Mouse (Mus musculus): ENCODE results near the gene Kdf1. TPM values are rescaled to one million over a fixed set of nuclear protein-coding genes. Genes with fewer than 3 reads are reported as not detected.
A peak's percentile ranks its signal among the peaks of the same experiment; 100 is the strongest.

Kdf1 gene
- polyA plus RNA-seq, 1 experiment from 2014 or later: 0.37 TPM

- ATAC-seq (ENCODE audit: low FRiP score, low TSS enrichment): no peak
- DNase-seq: no peak
- Histone ChIP-seq H3K4me3 (replicated peaks; ENCODE audit: low read depth, low read length) (no peak overlapping the region), H3K36me3 (ENCODE audit: control insufficient read depth, insufficient read depth, low read length) (no peaks in the 10 kb centered on the region), H3K27ac (replicated peaks; ENCODE audit: low read depth, low read length) (no peak overlapping the region), H3K9ac (replicated peaks; ENCODE audit: low read length) (no peak overlapping the region), H3K4me1 (ENCODE audit: control insufficient read depth, insufficient read depth, low read length) (no peaks in the 10 kb centered on the region), H3K4me2 (ENCODE audit: low read length) (no peak overlapping the region), H3K27me3 (ENCODE audit: control insufficient read depth, insufficient read depth, low read length) (no peaks in the 10 kb centered on the region), H3K9me3 (ENCODE audit: control insufficient read depth, low read length) (no peaks in the 10 kb centered on the region)
- WGBS: 43% methylated on average over 10 of the region's 10 CpGs
Measured at GRCm38 (mm10) chr4:133557041-133557717, 38.4 kb downstream of the Kdf1 start.

- no peaks in the 10 kb centered on the region for H3K4me1 ChIP-seq (ENCODE audit: control insufficient read depth, insufficient read depth, low read length)
- H3K27me3 ChIP-seq (ENCODE audit: control insufficient read depth, insufficient read depth, low read length): no peaks in the 10 kb centered on the region
- no peak for ATAC-seq (ENCODE audit: low FRiP score, low TSS enrichment)
- WGBS: 76% methylated on average over 4 of the region's 4 CpGs
- no peaks in the 10 kb centered on the region for H3K36me3 ChIP-seq (ENCODE audit: control insufficient read depth, insufficient read depth, low read length)
- H3K4me2 ChIP-seq (ENCODE audit: low read length): no peak overlapping the region
- H3K9ac ChIP-seq (replicated peaks; ENCODE audit: low read length): no peak overlapping the region
- no peaks in the 10 kb centered on the region for H3K9me3 ChIP-seq (ENCODE audit: control insufficient read depth, low read length)
- no peak for DNase-seq
- no peak overlapping the region for H3K27ac ChIP-seq (replicated peaks; ENCODE audit: low read depth, low read length)
- H3K4me3 ChIP-seq (replicated peaks; ENCODE audit: low read depth, low read length): no peak overlapping the region
Measured at GRCm38 (mm10) chr4:133559846-133560245, 41.1 kb downstream of the Kdf1 start.

GRCm38 (mm10) chr4:133561622-133562021 is 42.9 kb downstream of the Kdf1 start:
- H3K36me3 ChIP-seq (ENCODE audit: control insufficient read depth, insufficient read depth, low read length): no peaks in the 10 kb centered on the region
- DNase-seq: no peak
- H3K27ac ChIP-seq (replicated peaks; ENCODE audit: low read depth, low read length): no peak overlapping the region
- no peaks in the 10 kb centered on the region for H3K27me3 ChIP-seq (ENCODE audit: control insufficient read depth, insufficient read depth, low read length)
- no peak overlapping the region for H3K4me3 ChIP-seq (replicated peaks; ENCODE audit: low read depth, low read length)
- 72% methylated on average over 4 of the region's 4 CpGs for WGBS
- ATAC-seq (ENCODE audit: low FRiP score, low TSS enrichment): no peak
- H3K4me2 ChIP-seq (ENCODE audit: low read length): no peak overlapping the region
- no peaks in the 10 kb centered on the region for H3K4me1 ChIP-seq (ENCODE audit: control insufficient read depth, insufficient read depth, low read length)
- no peak overlapping the region for H3K9ac ChIP-seq (replicated peaks; ENCODE audit: low read length)
- no peaks in the 10 kb centered on the region for H3K9me3 ChIP-seq (ENCODE audit: control insufficient read depth, low read length)

- Histone ChIP-seq H3K9ac (replicated peaks; ENCODE audit: low read length) (no peak overlapping the region), H3K4me3 (replicated peaks; ENCODE audit: low read depth, low read length) (no peak overlapping the region), H3K36me3 (ENCODE audit: control insufficient read depth, insufficient read depth, low read length) (no peaks in the 10 kb centered on the region), H3K27me3 (ENCODE audit: control insufficient read depth, insufficient read depth, low read length) (no peaks in the 10 kb centered on the region), H3K4me1 (ENCODE audit: control insufficient read depth, insufficient read depth, low read length) (no peaks in the 10 kb centered on the region), H3K27ac (replicated peaks; ENCODE audit: low read depth, low read length) (no peak overlapping the region), H3K4me2 (ENCODE audit: low read length) (no peak overlapping the region), H3K9me3 (ENCODE audit: control insufficient read depth, low read length) (no peaks in the 10 kb centered on the region)
- ATAC-seq (ENCODE audit: low FRiP score, low TSS enrichment) (no peak), DNase-seq (peak; percentile 28)
- WGBS: 73% methylated on average over 11 of the region's 11 CpGs
Measured at GRCm38 (mm10) chr4:133563123-133563571, 44.4 kb downstream of the Kdf1 start.

GRCm38 (mm10) chr4:133567251-133567650 is 48.5 kb downstream of the Kdf1 start:
- DNase-seq: no peak
- H3K27me3 ChIP-seq (ENCODE audit: control insufficient read depth, insufficient read depth, low read length): no peaks in the 10 kb centered on the region
- H3K4me3 ChIP-seq (replicated peaks; ENCODE audit: low read depth, low read length): no peak overlapping the region
- ATAC-seq (ENCODE audit: low FRiP score, low TSS enrichment): no peak
- WGBS: 35% methylated on average over 8 of the region's 8 CpGs
- H3K27ac ChIP-seq (replicated peaks; ENCODE audit: low read depth, low read length): no peak overlapping the region
- no peak overlapping the region for H3K4me2 ChIP-seq (ENCODE audit: low read length)
- no peaks in the 10 kb centered on the region for H3K36me3 ChIP-seq (ENCODE audit: control insufficient read depth, insufficient read depth, low read length)
- H3K9ac ChIP-seq (replicated peaks; ENCODE audit: low read length): no peak overlapping the region
- H3K9me3 ChIP-seq (ENCODE audit: control insufficient read depth, low read length): no peaks in the 10 kb centered on the region
- H3K4me1 ChIP-seq (ENCODE audit: control insufficient read depth, insufficient read depth, low read length): no peaks in the 10 kb centered on the region

- WGBS: 83% methylated on average over 10 of the region's 10 CpGs
- H3K27me3 ChIP-seq (ENCODE audit: control insufficient read depth, insufficient read depth, low read length): no peaks in the 10 kb centered on the region
- no peak overlapping the region for H3K4me3 ChIP-seq (replicated peaks; ENCODE audit: low read depth, low read length)
- no peaks in the 10 kb centered on the region for H3K9me3 ChIP-seq (ENCODE audit: control insufficient read depth, low read length)
- H3K4me1 ChIP-seq (ENCODE audit: control insufficient read depth, insufficient read depth, low read length): no peaks in the 10 kb centered on the region
- H3K27ac ChIP-seq (replicated peaks; ENCODE audit: low read depth, low read length): no peak overlapping the region
- no peak for ATAC-seq (ENCODE audit: low FRiP score, low TSS enrichment)
- no peaks in the 10 kb centered on the region for H3K36me3 ChIP-seq (ENCODE audit: control insufficient read depth, insufficient read depth, low read length)
- H3K9ac ChIP-seq (replicated peaks; ENCODE audit: low read length): no peak overlapping the region
- DNase-seq: no peak
- no peak overlapping the region for H3K4me2 ChIP-seq (ENCODE audit: low read length)
Measured at GRCm38 (mm10) chr4:133569291-133570065, 50.7 kb downstream of the Kdf1 start.

GRCm38 (mm10) chr4:133570066-133570466 is 51.3 kb downstream of the Kdf1 start:
- 66% methylated on average over 10 of the region's 10 CpGs for WGBS
- H3K9me3 ChIP-seq (ENCODE audit: control insufficient read depth, low read length): no peaks in the 10 kb centered on the region
- no peaks in the 10 kb centered on the region; the same call in 1 of the 2 replicates for H3K4me1 ChIP-seq (ENCODE audit: control insufficient read depth, insufficient read depth, low read length)
- H3K9ac ChIP-seq (replicated peaks; ENCODE audit: low read length): no peak overlapping the region
- ATAC-seq (ENCODE audit: low FRiP score, low TSS enrichment) (no peak), DNase-seq (no peak)
- no peak overlapping the region for H3K4me3 ChIP-seq (replicated peaks; ENCODE audit: low read depth, low read length)
- H3K4me2 ChIP-seq (ENCODE audit: low read length): no peak overlapping the region
- H3K27me3 ChIP-seq (ENCODE audit: control insufficient read depth, insufficient read depth, low read length): no peaks in the 10 kb centered on the region
- no peak overlapping the region for H3K27ac ChIP-seq (replicated peaks; ENCODE audit: low read depth, low read length)
- H3K36me3 ChIP-seq (ENCODE audit: control insufficient read depth, insufficient read depth, low read length): no peaks in the 10 kb centered on the region

GRCm38 (mm10) chr4:133574070-133574842 is 55.5 kb downstream of the Kdf1 start, which contains the start of gene Gpatch3:
Gene Gpatch3 (plus strand): TSS chr4:133574745.
- ATAC-seq (ENCODE audit: low FRiP score, low TSS enrichment): peak; percentile 91
- Histone ChIP-seq H3K4me1 (ENCODE audit: control insufficient read depth, insufficient read depth, low read length) (peaks cover 7% of the 10 kb centered on the region), H3K4me3 (replicated peaks; ENCODE audit: low read depth, low read length) (peak within 1 kb of the TSS; percentile 92), H3K4me2 (ENCODE audit: low read length) (peak within 1 kb of the TSS; percentile 91), H3K27ac (replicated peaks; ENCODE audit: low read depth, low read length) (peak within 1 kb of the TSS; percentile 82), H3K9me3 (ENCODE audit: control insufficient read depth, low read length) (no peaks in the 10 kb centered on the region), H3K9ac (replicated peaks; ENCODE audit: low read length) (peak within 1 kb of the TSS; percentile 78), H3K36me3 (ENCODE audit: control insufficient read depth, insufficient read depth, low read length) (peaks cover 13% of the 10 kb centered on the region), H3K27me3 (ENCODE audit: control insufficient read depth, insufficient read depth, low read length) (no peaks in the 10 kb centered on the region)
- peak; percentile 97 for DNase-seq
- WGBS: 5% methylated on average over 44 of the region's 44 CpGs
